Mouse (Mus musculus) ovary, postnatal 36 days (tissue): ENCODE results near the gene Gm10392.
A peak's percentile ranks its signal among the peaks of the same experiment; 100 is the strongest.
"Not testable (repeated sequence)": the region's sequence is repeated elsewhere in the genome, so short reads cannot be mapped to it uniquely, and the experiment has no call there.

Source experiments
- DNase-seq: peaks from one replicate; pipeline ENCODE4 v3.0.0; 2022; ENCODE audit warnings: low spot score, mixed read lengths

Gene Gm10392

DNA sequence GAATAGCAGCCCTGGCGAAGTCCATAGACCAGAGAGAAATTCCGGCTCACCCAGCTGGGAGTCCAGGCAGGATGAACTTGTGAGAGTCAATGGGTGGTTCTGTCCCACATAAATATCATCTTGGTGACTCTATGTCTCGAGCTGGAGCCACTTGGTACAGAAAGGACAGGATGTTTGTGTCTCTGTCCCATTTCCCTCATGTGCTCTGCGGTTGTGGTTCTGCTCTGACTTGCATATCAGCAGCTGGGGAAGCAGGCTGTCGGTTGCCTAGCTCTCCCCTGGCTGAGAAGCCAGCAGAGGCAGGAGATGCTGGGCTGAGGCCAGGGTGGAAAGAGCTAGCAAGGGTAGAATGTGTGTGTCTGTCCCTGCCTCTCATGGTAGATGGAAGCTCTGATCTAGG, at the start of gene Gm10392:
TSS of gene Gm10392 (minus strand) at position 156 of the 400 bp plus-strand sequence.
- no peak for DNase-seq

DNA sequence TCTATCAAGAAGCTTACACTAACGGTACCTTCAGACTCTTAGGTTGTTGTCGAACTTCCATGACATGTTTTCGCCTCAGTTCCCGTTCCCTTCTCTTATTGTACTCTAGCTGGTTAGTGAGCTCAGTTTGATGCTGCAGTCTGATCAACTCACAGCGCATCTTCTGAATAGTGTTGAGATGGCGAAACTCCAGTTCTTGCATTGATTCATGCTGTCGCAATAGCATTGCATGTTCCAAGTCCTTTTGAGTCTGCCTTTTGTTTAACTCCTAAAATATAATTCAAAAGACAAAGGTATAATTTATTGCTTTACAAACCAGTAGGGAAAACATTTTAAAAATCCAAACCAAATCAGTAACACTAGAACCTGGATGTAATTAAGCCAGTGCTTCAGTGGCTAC, 26.3 kb upstream of the Gm10392 start:
- DNase-seq, result no peak

DNA sequence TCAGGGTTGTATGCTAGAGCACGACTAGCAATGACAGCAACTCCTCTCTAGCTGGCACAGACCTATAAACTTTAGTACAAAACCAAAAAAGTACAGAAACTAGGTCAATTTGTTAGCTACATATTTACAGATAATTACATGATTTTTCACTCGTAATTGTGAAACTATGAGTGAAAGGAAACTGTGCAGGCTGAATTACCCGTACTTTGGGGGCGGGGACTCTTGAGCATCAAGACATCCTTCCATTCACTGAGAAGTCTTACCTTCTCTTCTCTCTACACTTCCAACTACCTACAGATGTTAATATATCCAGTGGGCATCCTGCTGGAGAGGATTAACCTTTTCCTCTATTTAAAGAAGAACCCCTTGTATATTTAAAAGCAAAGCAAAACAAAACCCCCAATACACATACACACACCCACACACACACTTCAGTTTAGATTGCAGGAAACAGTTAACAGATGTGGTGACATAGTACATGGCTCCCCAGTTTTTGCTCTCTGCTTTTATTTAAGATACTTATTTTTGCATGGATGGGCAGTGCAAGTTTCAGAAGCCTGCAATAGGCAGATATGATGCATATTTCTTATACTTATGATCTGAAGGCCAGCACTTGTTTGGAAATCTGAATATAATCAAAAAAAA, 13.3 kb upstream of the Gm10392 start:
- no peak for DNase-seq

DNA sequence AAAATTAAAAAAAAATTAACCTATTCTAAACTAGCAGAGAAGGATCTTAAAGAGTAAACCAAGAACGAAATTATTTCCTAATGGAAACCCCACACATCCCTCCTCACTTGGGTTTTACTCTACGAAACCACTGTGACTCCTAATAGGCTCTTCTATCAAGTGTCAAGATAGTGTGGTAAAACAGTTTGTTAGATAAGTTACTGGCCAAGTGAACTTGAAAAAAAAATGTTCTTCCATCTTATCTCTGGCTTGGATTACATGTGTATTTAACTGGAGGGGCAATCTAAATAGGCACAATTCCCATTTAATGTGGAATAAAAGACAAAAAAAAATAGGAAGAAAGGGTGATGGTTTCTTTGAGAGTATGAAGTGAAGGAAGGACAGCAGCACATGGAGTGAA, 11.9 kb upstream of the Gm10392 start:
- no peak for DNase-seq

DNA sequence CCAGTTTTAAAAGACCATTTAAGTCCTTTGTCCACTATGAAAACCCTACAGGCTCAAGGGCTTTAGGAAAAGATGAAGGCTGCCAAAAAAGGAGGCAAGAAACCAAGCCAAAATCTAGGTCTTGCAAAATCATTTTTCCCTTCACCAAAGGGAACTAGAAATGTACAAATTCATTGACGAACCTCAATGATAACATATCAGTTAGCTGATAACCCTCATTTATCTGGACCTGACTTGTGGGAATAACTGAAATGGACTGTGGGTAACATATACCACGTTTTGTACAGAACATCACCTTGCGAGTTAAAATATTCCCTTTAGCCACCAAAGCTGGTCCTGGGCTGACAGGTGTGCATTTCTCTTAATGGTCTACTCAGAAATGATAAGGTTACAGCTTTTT, 10.6 kb upstream of the Gm10392 start:
- DNase-seq, result no peak

DNA sequence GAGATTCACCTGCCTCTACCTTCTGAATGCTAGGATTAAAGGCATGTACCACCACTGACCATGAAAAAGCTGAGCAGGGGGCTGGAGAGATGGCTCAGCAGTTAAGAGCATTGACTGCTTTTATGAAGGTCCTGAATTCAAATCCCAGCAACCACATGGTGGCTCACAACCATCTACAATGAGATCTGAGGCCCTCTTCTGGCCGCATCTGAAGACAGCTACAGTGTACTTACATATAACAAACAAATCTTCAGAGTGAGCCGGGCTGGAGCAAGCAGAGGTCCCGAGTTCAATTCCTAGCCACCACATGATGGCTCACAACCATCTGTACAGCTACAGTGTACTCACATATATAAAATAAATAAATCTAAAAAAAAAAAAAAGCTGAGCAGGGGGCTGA, 9.4 kb upstream of the Gm10392 start:
- not testable (repeated sequence) for DNase-seq

DNA sequence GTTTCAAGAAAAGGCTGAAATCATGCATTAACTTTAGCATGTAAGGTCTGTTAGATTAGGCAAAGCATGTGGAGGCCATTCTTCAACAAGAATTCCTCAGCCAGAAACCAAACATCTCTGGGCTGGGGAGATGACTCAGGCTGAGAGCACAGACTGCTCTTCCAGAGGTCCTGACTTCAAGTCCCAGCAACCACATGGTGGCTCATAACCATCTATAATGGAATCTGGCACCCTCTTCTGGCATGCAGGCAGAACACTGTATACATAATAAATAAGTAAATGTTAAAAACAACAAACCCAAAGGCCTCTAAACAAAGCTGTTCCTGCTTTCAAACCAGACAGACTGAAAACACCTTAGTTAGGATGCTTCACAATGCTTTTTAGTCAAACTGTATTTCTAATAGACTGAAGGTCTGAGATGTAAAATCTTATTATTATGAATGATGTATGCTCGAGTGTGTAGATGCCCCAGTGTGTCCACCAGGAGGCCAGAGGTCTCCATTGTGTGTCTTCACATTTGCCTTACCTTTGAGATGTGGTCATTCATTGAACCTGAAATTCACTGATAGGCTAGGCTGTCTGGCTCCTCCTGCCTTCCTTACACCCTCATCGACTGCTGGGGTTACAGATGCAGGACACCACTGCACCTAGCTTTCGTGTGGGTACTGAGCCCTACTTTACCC, 6.9 kb upstream of the Gm10392 start:
- no peak for DNase-seq

DNA sequence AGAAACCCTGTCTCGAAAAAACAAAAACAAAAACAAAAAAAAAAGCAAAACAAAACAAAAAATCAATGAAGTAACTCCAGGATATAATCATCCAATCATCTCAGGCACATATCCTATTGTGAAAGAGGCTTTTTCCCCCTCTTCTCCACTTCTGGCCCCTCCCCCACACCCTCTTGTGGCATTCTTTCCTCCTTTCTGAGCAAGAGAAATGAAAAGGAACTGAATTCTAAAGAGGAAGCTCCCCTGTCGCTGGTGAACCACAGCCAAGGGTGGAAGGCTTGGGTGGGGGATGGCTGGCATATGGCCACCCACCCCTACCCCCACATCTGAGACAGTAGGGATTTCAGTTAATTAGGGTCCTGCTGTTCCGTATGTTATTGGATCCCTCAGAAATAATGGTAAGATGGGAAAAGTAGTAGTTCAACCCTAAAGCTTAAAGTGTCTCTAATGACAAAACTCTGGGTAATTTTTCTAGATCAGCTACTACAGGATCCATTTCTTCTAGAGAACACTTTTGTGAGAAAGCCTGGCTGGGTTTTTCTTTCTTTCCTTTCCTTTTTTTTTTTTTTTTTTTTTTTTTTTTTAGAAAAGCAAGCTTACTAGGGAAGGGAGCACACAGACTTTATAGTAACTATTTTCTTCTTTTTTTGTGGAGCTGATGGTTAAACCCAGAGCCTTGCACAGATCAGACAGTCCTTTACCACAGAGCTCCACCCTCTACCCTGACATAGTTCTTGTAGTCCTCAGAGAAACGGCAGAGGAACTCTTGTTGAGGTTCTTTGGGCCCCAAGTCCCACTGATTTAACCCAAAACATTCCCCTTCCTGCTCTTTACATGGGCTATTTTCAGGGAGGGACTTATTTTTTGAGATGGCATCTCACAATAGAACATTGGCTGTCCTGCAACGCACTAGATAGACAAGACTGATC, 1.9 kb upstream of the Gm10392 start:
- no peak for DNase-seq

DNA sequence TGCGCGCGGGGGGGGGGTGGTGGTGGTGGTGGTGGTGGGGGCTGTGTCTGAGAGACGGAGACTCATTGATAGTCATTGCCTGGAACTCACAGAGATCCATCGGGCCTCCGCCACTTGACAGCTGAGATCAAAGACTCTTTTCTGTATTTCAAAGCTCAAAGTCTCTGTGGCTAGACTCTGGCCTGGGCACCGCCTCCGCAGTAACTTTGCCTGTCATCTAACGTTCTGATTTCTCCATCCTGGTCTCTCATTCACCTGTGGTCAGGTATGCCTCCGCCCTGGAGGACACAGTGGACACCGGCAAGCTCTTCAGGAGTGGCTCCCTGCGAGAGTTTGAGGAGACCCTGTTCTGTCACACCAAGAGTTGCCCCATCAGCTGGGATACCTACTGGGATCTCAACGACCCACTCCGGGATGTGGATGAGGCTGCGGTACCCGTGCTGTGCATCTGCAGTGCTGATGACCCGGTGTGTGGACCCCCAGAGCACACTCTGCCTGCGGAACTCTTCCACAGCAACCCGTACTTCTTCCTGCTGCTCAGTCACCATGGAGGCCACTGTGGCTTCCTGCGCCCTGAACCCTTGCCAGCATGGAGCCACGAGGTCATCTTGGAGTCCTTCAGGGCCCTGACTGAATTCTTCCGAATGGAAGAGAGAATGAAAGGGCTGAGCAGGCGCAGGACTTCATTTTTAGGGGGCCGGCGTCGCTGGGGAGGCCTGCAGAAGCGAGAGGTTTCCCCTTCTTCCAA, 773 bp downstream of the Gm10392 start:
- no peak for DNase-seq

DNA sequence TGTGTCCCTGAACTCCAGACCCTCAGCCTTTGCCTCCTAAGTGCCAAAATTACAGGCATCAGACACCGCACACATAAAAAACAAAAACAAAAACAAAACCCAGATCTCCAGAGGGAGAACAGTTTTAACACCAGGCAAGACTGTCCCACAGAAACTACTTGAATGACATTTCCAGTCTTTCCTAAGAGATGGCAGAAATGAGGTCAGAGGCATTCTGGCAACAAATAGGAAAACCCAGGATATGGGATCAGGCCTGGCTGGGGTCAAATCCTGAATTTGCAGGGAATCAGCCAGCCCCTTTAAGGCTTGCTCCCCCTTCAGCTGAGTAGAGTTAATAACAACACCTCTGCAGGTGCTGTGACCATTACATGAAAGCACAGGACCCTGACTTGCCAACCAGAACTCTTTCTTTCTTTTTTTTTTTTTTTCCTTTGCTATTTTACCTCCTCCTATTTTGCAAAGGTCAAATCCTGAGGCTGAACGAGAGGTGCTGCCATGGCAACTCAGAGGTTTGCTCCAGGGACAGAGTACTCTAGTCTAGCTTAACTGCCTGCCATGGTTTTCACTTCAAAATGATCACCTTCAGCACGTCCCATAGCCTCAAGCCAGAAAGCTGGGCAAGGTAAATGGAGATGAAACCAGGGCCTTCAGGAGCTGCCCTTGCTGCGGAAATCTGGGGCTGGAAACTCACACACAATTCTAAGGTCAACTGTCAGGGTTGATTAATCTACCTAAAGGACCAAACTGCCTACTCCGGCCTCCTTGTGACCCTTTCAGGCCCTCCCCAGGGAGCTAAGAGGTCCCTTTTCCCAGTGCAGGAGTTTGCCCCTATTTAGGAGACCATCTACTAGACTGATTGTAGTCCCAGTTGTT, 2.2 kb downstream of the Gm10392 start:
- no peak for DNase-seq

DNA sequence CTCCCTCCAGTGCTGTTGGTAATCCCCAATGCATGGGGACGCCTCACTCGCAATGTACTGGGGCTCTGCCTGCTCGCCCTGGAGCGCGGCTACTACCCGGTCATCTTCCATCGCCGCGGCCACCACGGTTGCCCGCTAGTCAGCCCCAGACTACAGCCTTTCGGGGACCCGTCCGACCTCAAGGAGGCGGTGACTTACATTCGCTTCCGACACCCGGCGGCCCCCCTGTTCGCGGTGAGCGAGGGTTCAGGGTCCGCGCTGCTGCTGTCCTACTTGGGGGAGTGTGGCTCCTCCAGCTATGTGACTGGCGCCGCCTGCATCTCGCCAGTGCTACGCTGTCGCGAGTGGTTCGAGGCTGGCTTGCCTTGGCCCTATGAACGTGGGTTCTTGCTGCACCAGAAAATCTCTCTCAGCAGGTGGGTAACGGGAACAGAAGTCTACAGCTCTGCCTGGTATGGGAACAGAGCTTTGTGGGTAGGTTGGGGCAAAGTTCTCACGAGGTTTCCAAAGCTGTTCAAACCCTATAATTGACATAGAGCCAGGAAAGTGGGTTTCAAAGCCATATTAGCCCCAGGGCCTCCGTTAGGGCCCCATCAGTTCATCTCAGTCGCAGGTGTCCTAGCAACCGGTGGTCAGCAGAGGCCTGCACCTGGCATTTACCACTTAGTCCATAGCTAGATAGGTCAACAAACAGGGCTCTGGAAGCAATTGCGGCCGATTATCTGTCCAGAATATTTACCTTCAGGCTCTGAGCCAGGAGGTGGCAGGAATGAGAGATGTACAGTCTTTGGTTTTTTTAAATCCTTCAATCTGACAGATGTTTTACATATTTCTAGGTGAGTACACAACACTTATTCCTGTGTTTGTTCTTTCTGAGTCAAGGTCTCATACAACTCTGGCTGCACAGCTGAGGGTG, 3.1 kb downstream of the Gm10392 start, which contains the start of gene Trp53i13:
TSS of gene Trp53i13 (minus strand) at position 344 of the 916 bp plus-strand sequence.
- no peak for DNase-seq

DNA sequence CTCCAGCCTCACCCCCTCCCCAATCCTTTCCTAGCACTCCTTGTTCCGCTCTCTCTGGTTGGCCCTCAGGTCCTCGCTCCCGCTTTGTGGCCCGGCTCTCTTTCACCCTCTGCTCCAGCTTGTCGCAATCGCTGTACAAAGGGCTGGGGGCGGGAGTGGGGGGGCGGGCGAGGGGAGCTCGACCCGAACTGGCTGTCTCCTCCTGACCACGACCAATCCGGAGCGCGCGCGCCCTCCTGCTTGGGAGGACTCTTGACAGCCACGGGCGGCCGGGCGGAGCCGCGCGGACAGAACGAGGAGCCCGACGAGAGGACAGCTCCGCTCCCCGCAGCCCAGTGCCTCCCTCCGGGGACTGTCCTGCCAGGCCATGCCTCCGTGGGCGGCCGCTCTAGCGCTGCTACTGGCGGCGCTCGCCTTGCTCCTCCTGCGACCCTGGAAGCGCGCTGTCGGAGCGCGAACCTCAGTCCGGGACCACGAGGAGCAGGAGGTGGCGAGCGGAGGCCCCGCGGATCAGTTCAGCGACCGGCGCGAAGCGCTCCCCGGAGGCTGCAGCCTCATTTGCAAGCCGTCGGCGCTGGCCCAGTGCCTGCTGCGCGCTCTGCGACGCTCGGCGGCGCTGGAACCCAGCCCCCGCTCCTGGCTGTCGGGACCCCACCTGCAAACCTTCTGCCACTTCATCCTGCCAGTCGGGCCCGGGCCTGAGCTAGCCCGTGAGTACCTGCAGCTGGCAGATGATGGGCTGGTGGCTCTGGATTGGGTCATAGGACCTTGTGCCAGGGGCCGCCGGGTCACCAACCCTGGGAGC, 4.0 kb downstream of the Gm10392 start, which contains the start of gene Abhd15:
TSS of gene Abhd15 (plus strand) at position 290 of the 805 bp plus-strand sequence.
- peak; percentile 86 for DNase-seq

DNA sequence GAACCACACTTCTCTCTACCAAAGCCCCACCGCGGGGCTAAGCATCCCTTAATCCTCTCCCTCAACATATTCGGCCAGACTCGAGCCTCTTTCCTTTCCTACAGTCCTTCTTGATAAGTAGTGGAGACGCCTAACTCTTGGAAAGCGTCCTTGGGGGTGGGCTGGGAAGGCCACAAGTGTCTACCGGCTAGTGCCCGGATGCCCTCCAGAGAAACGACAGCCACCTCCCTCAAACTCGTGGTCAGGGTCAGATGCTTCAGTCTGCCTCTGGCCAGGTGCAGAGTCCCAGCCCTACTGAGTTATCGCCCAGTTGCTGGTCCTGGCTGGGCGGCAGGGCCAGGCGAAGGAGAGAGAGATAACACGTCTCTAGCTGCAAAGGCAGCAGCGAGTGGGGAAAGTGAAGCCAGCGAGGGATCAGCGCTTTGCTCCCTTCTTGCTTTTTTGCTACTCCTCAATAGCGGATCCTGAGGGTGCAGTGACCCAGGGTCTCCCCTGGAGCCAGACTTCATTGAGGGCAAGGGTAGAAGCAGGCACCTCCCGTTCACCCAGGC, 4.6 kb downstream of the Gm10392 start:
- peak; percentile 44 for DNase-seq

DNA sequence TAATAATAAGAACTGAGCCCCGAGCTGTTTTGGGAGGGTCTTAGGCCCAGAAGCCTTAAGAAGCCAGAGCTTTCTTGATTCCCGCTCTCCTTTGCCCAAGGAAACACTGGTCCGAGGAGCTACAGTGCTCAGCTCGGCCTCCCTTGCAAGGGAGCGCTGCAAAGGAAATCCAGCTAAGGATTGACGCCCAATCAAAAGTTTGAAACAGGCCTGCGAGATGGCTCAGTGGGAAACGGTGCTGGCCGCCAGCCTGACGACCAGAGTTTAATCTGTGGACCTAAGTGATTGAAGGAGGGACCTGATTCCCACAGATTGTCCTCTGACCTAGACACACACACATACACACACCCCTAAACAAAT, 5.2 kb downstream of the Gm10392 start:
- DNase-seq, result no peak

DNA sequence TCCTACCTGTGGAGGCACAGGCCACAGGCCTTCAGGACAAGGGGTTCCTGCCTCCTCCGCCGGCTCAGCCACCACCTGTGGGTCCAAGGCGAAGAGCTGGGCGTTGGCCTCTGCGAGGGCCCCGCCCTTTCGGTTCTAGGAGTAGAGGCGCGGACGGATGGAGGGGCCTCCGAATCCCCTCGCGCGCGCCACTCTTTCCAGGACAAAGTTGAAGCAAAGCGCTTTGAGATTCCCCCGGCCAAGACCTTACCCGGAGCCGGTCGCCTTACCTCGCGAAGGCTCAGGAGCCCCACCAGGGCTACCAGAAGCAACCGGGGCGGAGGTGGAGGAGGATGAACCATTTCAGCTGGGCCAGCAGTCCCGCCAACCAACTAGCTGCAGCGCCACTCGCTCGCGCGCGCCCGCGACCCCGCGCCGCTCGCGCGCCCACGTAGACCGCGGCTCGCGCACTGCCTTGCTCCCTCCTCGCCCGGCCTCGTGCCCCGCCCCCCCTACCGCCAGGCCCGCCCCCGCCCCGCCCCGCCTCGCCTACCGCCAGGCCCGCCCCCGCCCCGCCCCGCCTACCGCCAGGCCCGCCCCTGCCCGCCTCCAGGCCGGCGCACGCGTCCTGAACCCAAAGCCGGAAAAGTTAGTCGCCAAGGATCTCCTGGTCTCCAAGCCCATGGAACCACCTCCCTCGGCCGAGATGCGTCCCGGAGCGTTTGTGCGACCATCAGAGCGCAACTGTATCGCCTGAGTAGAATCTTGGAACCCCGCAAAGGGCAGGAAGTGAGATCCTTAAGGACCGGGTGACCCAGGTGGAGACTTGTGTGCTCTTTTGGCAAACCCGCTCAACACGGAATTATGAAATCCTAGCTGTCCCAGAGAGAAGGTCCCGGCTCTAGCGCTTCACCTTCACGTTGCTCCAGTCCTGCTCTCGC, 5.8 kb downstream of the Gm10392 start:
- peak; percentile 89 for DNase-seq

DNA sequence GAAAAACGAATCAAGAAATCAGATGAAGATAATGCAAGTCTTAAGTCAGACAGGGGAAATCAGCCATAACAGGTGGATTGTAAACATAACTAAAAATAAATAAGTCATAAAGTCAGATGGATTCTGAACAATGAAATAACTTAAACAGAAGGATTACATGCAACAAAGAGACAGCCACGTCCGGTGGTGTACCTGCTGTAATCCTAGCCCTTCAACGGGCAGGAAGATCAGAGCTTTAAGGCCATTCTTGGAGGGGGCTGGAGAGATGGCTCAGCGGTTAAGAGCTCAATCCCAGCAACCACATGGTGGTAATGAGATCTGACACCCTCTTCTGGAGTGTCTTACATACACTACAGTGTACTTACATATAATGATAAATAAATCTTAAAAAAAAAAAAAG, 7.7 kb downstream of the Gm10392 start:
- no peak for DNase-seq
